Mouse (Mus musculus) leukemia stem cell, adult 10-12 weeks (primary cell): ENCODE data around the gene S100b. TPM values are rescaled to one million over a fixed set of nuclear protein-coding genes. Genes with fewer than 3 reads are reported as not detected.

Source experiments
- polyA plus RNA-seq: library from polyadenylated mRNA; stranded (reverse); fragments of >175 nt; gene quantifications from 2 replicates; pipeline ENCODE4 v1.2.3, GENCODE M21; 2012; ENCODE audit warnings: low replicate concordance

The S100b gene
- polyA plus RNA-seq, result not detected in 2 replicates

GRCm38 (mm10) chr10:76253536-76253935 lies at the start of gene S100b:
Gene S100b (plus strand): TSS chr10:76253853.

DNA sequence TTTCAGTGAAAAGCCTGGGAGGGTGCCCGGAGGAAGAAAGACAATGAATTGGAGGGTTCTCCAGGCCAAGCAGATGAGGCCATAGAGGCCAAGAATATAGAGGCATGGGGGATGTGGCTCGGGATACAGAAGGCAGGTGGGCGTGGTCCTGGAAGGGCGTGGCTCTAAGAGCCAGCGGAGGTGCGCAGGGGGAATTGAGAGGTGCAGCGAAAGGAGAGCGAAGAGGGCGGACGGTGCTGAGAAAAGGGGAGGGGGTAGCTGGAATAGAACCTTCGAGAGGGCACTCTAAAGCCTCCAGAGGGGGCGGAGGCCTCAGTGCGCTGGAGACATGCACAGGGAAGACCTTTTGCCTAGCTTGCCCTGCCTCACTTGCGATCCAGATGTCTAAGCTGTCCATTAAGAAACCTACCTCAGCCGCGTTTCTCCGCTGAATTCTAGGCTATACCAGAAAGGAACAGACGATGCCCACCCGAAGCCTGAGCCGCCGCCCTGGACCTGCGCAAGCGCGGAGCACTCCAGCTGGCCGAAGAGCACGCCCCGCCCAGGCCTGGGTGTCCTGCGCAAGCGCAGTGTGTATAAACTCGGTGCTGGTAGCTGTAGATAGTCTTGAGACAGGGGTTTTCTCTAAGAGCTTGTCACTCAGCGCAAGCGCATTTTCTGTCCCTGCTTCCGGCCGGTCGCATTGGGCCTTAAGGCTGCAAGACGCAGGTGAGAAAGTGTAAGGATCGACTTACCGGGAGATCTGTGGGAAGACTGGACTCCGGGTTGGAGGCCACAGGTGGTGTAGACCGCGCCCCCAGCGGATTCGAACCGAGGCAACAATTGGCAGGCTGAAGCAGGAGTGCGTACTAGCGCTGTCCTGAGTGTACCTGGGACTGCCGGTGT lies 16.1 kb upstream of the S100b start, which contains the start of gene Prmt2:
TSS of gene Prmt2 (minus strand) at position 525 of the 885 bp plus-strand sequence.

Other genes starting within 250 kb of the S100b start
- gene Zfp280b, start 221.2 kb upstream of the S100b start, polyA plus RNA-seq, result 2.5 and 8.6 TPM in 2 replicates
- not detected in 2 replicates for gene Slc5a4b, start 142.9 kb upstream of the S100b start, polyA plus RNA-seq
- gene Slc5a4a, start 106.4 kb upstream of the S100b start, polyA plus RNA-seq, result not detected in 2 replicates
- gene Prmt2, start 16.0 kb upstream of the S100b start, polyA plus RNA-seq, result 1.8 and 3.1 TPM in 2 replicates
- gene Dip2a, start 91.4 kb downstream of the S100b start, polyA plus RNA-seq, result 1.4 and 2.2 TPM in 2 replicates
- not detected in 2 replicates for gene AC141477.1, start 186.6 kb downstream of the S100b start, polyA plus RNA-seq
- gene Pcnt, start 188.9 kb downstream of the S100b start, polyA plus RNA-seq, result 38.7 and 62.8 TPM in 2 replicates
- not detected in 2 replicates for gene 2610028H24Rik, start 195.2 kb downstream of the S100b start, polyA plus RNA-seq
- 11.8 and 18.4 TPM in 2 replicates for gene Mcm3ap, start 215.1 kb downstream of the S100b start, polyA plus RNA-seq
- 0.90 and 1.7 TPM in 2 replicates for gene Ybey, start 215.3 kb downstream of the S100b start, polyA plus RNA-seq